ENCODE assay signal across 12 mouse cellular contexts in the genomic region with DNA sequence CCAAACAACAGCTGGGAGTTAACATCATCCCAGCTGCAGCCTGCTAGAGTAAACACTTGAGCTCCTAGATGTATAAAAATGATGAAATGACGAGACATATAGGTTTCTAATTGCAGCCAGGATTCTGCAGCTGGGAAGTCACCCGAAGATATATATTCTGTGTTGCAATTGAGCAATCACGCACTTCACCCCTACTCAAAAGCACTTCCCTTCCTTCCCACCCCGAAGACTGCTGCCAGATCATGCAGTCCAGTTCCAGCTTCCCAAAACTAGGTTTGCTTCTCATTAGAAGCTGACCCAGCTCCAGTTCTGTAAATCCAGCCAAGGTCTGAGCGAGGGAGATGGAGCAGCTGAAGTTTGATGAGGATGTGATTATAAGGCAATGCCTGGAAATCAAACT.
DNase-seq lines count a peak whose midpoint lies in the region; ATAC-seq lines count a peak whose summit lies in the region.
"Had no signal": no experiment of that assay in that cellular context is flagged by ENCODE, and none has a peak within 500 bp of the region (broad histone marks: within the 10 kb centered on the region; RNA-seq: fewer than 3 reads in every experiment).

No protein-coding gene starts in this region.

- 42% methylated on average over 5 of the region's 5 CpGs for WGBS in kidney, embryonic 16.5 days

- no peaks in the 10 kb centered on the region for H3K9me3 ChIP-seq in kidney, embryonic 16.5 days (ENCODE audit: low read length)
- H3K9me3 ChIP-seq: limb, embryonic 13.5 days; neural tube, embryonic 13.5 days had no signal

- H3K9ac ChIP-seq in kidney, embryonic 16.5 days (replicated peaks; ENCODE audit: low read length): no peak overlapping the region
- H3K9ac ChIP-seq: limb, embryonic 13.5 days; neural tube, embryonic 13.5 days had no signal

- H3K4me3 ChIP-seq in kidney, embryonic 16.5 days (ENCODE audit: low read length): no peak overlapping the region
- H3K4me3 ChIP-seq: limb, embryonic 13.5 days; neural tube, embryonic 13.5 days had no signal

- no peaks in the 10 kb centered on the region for H3K36me3 ChIP-seq in kidney, embryonic 16.5 days (ENCODE audit: insufficient read depth, low read length)
- H3K36me3 ChIP-seq: limb, embryonic 13.5 days; neural tube, embryonic 13.5 days had no signal

- no peak for DNase-seq in kidney, adult 8-10 months
- DNase-seq in brain, adult 2 months (ENCODE audit: low read depth, low spot score): peak; percentile 5
- DNase-seq in gastrocnemius, adult 18-20 months (ENCODE audit: low spot score): peak; percentile 40
- DNase-seq in heart, postnatal 4 days: peak; percentile 13
- DNase-seq in right cerebral cortex, postnatal 14 days: no peak
- no peak for DNase-seq in cerebellum, adult 9-10 months
- DNase-seq: adrenal gland, adult 2 months; layer of hippocampus, postnatal 36 days had no signal

- 0 out of 2 replicates have a peak, but pooled peaks have one; percentile 27 for ATAC-seq in kidney, embryonic 16.5 days (ENCODE audit: low FRiP score, low TSS enrichment)
- ATAC-seq: midbrain, embryonic 16.5 days had no signal

- H3K4me2 ChIP-seq in kidney, embryonic 16.5 days (replicated peaks; ENCODE audit: low read depth, low read length): no peak overlapping the region
- H3K4me2 ChIP-seq: limb, embryonic 13.5 days; neural tube, embryonic 13.5 days had no signal

- H3K27me3 ChIP-seq in kidney, embryonic 16.5 days (ENCODE audit: insufficient read depth, low read length): no peaks in the 10 kb centered on the region
- H3K27me3 ChIP-seq: limb, embryonic 13.5 days; neural tube, embryonic 13.5 days had no signal

- H3K27ac ChIP-seq in kidney, embryonic 16.5 days (ENCODE audit: low read length): no peak overlapping the region
- H3K27ac ChIP-seq: limb, embryonic 13.5 days; neural tube, embryonic 13.5 days had no signal

- no peaks in the 10 kb centered on the region for H3K4me1 ChIP-seq in kidney, embryonic 16.5 days (ENCODE audit: insufficient read depth, low read length)
- H3K4me1 ChIP-seq: limb, embryonic 13.5 days; neural tube, embryonic 13.5 days had no signal

Comparison
In these comparisons a context has a peak if more than half of its experiments do, and no peak if none do; other contexts are left out.
1. DNase-seq: peak in brain, adult 2 months (single experiment), gastrocnemius, adult 18-20 months (single experiment) and heart, postnatal 4 days (single experiment); none in kidney, adult 8-10 months (0 of 2), right cerebral cortex, postnatal 14 days (single experiment) and cerebellum, adult 9-10 months (single experiment).